Mouse (Mus musculus): ENCODE data around the gene Gm12184.
A peak's percentile ranks its signal among the peaks of the same experiment; 100 is the strongest.
"Not testable (repeated sequence)": the region's sequence is repeated elsewhere in the genome, so short reads cannot be mapped to it uniquely, and the experiment has no call there.

Gene Gm12184

GRCm38 (mm10) chr11:48833078-48833730, 6.7 kb upstream of the Gm12184 start:
- TF ChIP-seq POU5F1 (IDR thresholded peaks at IDR 0.05; ENCODE audit: borderline replicate concordance, low read length) (no peak), CTCF (conservative IDR thresholded peaks at IDR 0.05; ENCODE audit: low read length) (no peak), NANOG (IDR thresholded peaks at IDR 0.05; ENCODE audit: borderline replicate concordance, low read length) (no peak)
- H3K9me3 ChIP-seq (ENCODE audit: low read length): peaks cover under 1% of the 10 kb centered on the region; the same call in 1 of the 2 replicates
- no peaks in the 10 kb centered on the region for H3K36me3 ChIP-seq (ENCODE audit: insufficient read depth, low read length)
- H3K4me3 ChIP-seq (replicated peaks; ENCODE audit: low read length): peak overlapping the region; percentile 85
- H3K4me1 ChIP-seq (replicated peaks; ENCODE audit: low read depth, low read length): peaks cover 40% of the 10 kb centered on the region
- H3K27me3 ChIP-seq (ENCODE audit: insufficient read depth, low read length): peaks cover 22% of the 10 kb centered on the region

GRCm38 (mm10) chr11:48831273-48831672, 4.8 kb upstream of the Gm12184 start:
- H3K27me3 ChIP-seq (ENCODE audit: insufficient read depth, low read length): 0 out of 2 replicates have a peak, but pooled peaks cover 3% of the 10 kb centered on the region
- H3K4me1 ChIP-seq (replicated peaks; ENCODE audit: low read depth, low read length): peaks cover 40% of the 10 kb centered on the region
- no peak for TF ChIP-seq NANOG (IDR thresholded peaks at IDR 0.05; ENCODE audit: borderline replicate concordance, low read length)
- TF ChIP-seq POU5F1 (IDR thresholded peaks at IDR 0.05; ENCODE audit: borderline replicate concordance, low read length): no peak
- no peak for TF ChIP-seq CTCF (conservative IDR thresholded peaks at IDR 0.05; ENCODE audit: low read length)
- H3K36me3 ChIP-seq (ENCODE audit: insufficient read depth, low read length): no peaks in the 10 kb centered on the region
- peaks cover 5% of the 10 kb centered on the region for H3K9me3 ChIP-seq (ENCODE audit: low read length)
- no peak overlapping the region for H3K4me3 ChIP-seq (replicated peaks; ENCODE audit: low read length)

GRCm38 (mm10) chr11:48830279-48830678, 3.8 kb upstream of the Gm12184 start:
- no peak overlapping the region for H3K4me3 ChIP-seq (replicated peaks; ENCODE audit: low read length)
- TF ChIP-seq NANOG (IDR thresholded peaks at IDR 0.05; ENCODE audit: borderline replicate concordance, low read length): no peak
- no peak for TF ChIP-seq CTCF (conservative IDR thresholded peaks at IDR 0.05; ENCODE audit: low read length)
- TF ChIP-seq POU5F1 (IDR thresholded peaks at IDR 0.05; ENCODE audit: borderline replicate concordance, low read length): no peak
- H3K27me3 ChIP-seq (ENCODE audit: insufficient read depth, low read length): no peaks in the 10 kb centered on the region
- H3K36me3 ChIP-seq (ENCODE audit: insufficient read depth, low read length): no peaks in the 10 kb centered on the region
- H3K9me3 ChIP-seq (ENCODE audit: low read length): peaks cover 5% of the 10 kb centered on the region
- H3K4me1 ChIP-seq (replicated peaks; ENCODE audit: low read depth, low read length): peaks cover 31% of the 10 kb centered on the region

- peak overlapping the region; percentile 7; the same call in 1 of the 2 replicates for H3K4me3 ChIP-seq (replicated peaks; ENCODE audit: low read length)
- peaks cover 8% of the 10 kb centered on the region for H3K27me3 ChIP-seq (ENCODE audit: insufficient read depth, low read length)
- H3K9me3 ChIP-seq (ENCODE audit: low read length): peaks cover 5% of the 10 kb centered on the region
- peaks cover 42% of the 10 kb centered on the region for H3K4me1 ChIP-seq (replicated peaks; ENCODE audit: low read depth, low read length)
- H3K36me3 ChIP-seq (ENCODE audit: insufficient read depth, low read length): no peaks in the 10 kb centered on the region
- no peak for TF ChIP-seq NANOG (IDR thresholded peaks at IDR 0.05; ENCODE audit: borderline replicate concordance, low read length)
- no peak for TF ChIP-seq CTCF (conservative IDR thresholded peaks at IDR 0.05; ENCODE audit: low read length)
- TF ChIP-seq POU5F1 (IDR thresholded peaks at IDR 0.05; ENCODE audit: borderline replicate concordance, low read length): peak; percentile 28; the same call in 1 of the 2 replicates
These were observed 1.5 kb upstream of the Gm12184 start for GRCm38 (mm10) chr11:48827926-48828325.

- TF ChIP-seq NANOG (IDR thresholded peaks at IDR 0.05; ENCODE audit: borderline replicate concordance, low read length): no peak
- no peak for TF ChIP-seq CTCF (conservative IDR thresholded peaks at IDR 0.05; ENCODE audit: low read length)
- TF ChIP-seq POU5F1 (IDR thresholded peaks at IDR 0.05; ENCODE audit: borderline replicate concordance, low read length): no peak
- peaks cover 48% of the 10 kb centered on the region for H3K4me1 ChIP-seq (replicated peaks; ENCODE audit: low read depth, low read length)
- no peaks in the 10 kb centered on the region for H3K36me3 ChIP-seq (ENCODE audit: insufficient read depth, low read length)
- peaks cover 5% of the 10 kb centered on the region for H3K9me3 ChIP-seq (ENCODE audit: low read length)
- H3K4me3 ChIP-seq (replicated peaks; ENCODE audit: low read length): peak overlapping the region; percentile 73
- peaks cover 8% of the 10 kb centered on the region for H3K27me3 ChIP-seq (ENCODE audit: insufficient read depth, low read length)
These were observed 269 bp upstream of the Gm12184 start for GRCm38 (mm10) chr11:48826752-48827096.

GRCm38 (mm10) chr11:48824311-48824830, 2.1 kb downstream of the Gm12184 start:
- Histone ChIP-seq H3K36me3 (ENCODE audit: insufficient read depth, low read length) (no peaks in the 10 kb centered on the region), H3K27me3 (ENCODE audit: insufficient read depth, low read length) (peaks cover 8% of the 10 kb centered on the region), H3K9me3 (ENCODE audit: low read length) (peaks cover 5% of the 10 kb centered on the region), H3K4me1 (replicated peaks; ENCODE audit: low read depth, low read length) (peaks cover 60% of the 10 kb centered on the region), H3K4me3 (replicated peaks; ENCODE audit: low read length) (peak overlapping the region; percentile 69)
- no peak for TF ChIP-seq CTCF (conservative IDR thresholded peaks at IDR 0.05; ENCODE audit: low read length)
- TF ChIP-seq POU5F1 (IDR thresholded peaks at IDR 0.05; ENCODE audit: borderline replicate concordance, low read length): no peak
- TF ChIP-seq NANOG (IDR thresholded peaks at IDR 0.05; ENCODE audit: borderline replicate concordance, low read length): no peak

- Histone ChIP-seq H3K4me3 (replicated peaks; ENCODE audit: low read length) (peak overlapping the region; percentile 69), H3K36me3 (ENCODE audit: insufficient read depth, low read length) (no peaks in the 10 kb centered on the region), H3K9me3 (ENCODE audit: low read length) (peaks cover 5% of the 10 kb centered on the region), H3K4me1 (replicated peaks; ENCODE audit: low read depth, low read length) (peaks cover 58% of the 10 kb centered on the region), H3K27me3 (ENCODE audit: insufficient read depth, low read length) (peaks cover 8% of the 10 kb centered on the region)
- TF ChIP-seq POU5F1 (IDR thresholded peaks at IDR 0.05; ENCODE audit: borderline replicate concordance, low read length): no peak
- TF ChIP-seq NANOG (IDR thresholded peaks at IDR 0.05; ENCODE audit: borderline replicate concordance, low read length): no peak
- TF ChIP-seq CTCF (conservative IDR thresholded peaks at IDR 0.05; ENCODE audit: low read length): no peak
These were observed 2.9 kb downstream of the Gm12184 start for GRCm38 (mm10) chr11:48823536-48823972.

- Histone ChIP-seq H3K36me3 (ENCODE audit: insufficient read depth, low read length) (no peaks in the 10 kb centered on the region), H3K9me3 (ENCODE audit: low read length) (peaks cover 2% of the 10 kb centered on the region), H3K4me3 (replicated peaks; ENCODE audit: low read length) (peak overlapping the region; percentile 69), H3K27me3 (ENCODE audit: insufficient read depth, low read length) (peaks cover 8% of the 10 kb centered on the region), H3K4me1 (replicated peaks; ENCODE audit: low read depth, low read length) (peaks cover 58% of the 10 kb centered on the region)
- TF ChIP-seq NANOG (IDR thresholded peaks at IDR 0.05; ENCODE audit: borderline replicate concordance, low read length) (no peak), CTCF (conservative IDR thresholded peaks at IDR 0.05; ENCODE audit: low read length) (no peak), POU5F1 (IDR thresholded peaks at IDR 0.05; ENCODE audit: borderline replicate concordance, low read length) (no peak)
These were observed 3.5 kb downstream of the Gm12184 start for GRCm38 (mm10) chr11:48822768-48823512.

- not testable (repeated sequence) for H3K36me3 ChIP-seq (ENCODE audit: insufficient read depth, low read length); H3K4me3 ChIP-seq (replicated peaks; ENCODE audit: low read length); H3K9me3 ChIP-seq (ENCODE audit: low read length); H3K27me3 ChIP-seq (ENCODE audit: insufficient read depth, low read length)
- H3K4me1 ChIP-seq (replicated peaks; ENCODE audit: low read depth, low read length): peaks cover 45% of the 10 kb centered on the region
These were observed 5.2 kb downstream of the Gm12184 start for GRCm38 (mm10) chr11:48821299-48821698.
